Mouse (Mus musculus): ENCODE measurements around the gene Med27. TPM values are rescaled to one million over a fixed set of nuclear protein-coding genes. Genes with fewer than 3 reads are reported as not detected.

The Med27 gene
- polyA plus RNA-seq, 1 experiment: 5.7 TPM

- peaks cover 8% of the 10 kb centered on the region for H3K36me3 ChIP-seq (ENCODE audit: control insufficient read depth)
- H3K4me1 ChIP-seq (ENCODE audit: control insufficient read depth): no peaks in the 10 kb centered on the region
- H3K4me3 ChIP-seq (replicated peaks): no peak overlapping the region
- no peak for TF ChIP-seq GATA1 (IDR thresholded peaks at IDR 0.05; ENCODE audit: low read length)
- no peak for TF ChIP-seq TAL1 (IDR thresholded peaks at IDR 0.05; ENCODE audit: low read length)
- no peaks in the 10 kb centered on the region for H3K27me3 ChIP-seq (ENCODE audit: control insufficient read depth)
- H3K9me3 ChIP-seq (ENCODE audit: control insufficient read depth, low read length): no peaks in the 10 kb centered on the region
Observed at GRCm38 (mm10) chr2:29504848-29505247, 158.2 kb downstream of the Med27 start.

- Histone ChIP-seq H3K4me3 (replicated peaks) (no peak overlapping the region), H3K4me1 (ENCODE audit: control insufficient read depth) (no peaks in the 10 kb centered on the region)
- TF ChIP-seq GATA1 (IDR thresholded peaks at IDR 0.05; ENCODE audit: low read length): no peak
- TF ChIP-seq TAL1 (IDR thresholded peaks at IDR 0.05; ENCODE audit: low read length): no peak
Observed at GRCm38 (mm10) chr2:29506411-29506810, 159.8 kb downstream of the Med27 start.

DNA sequence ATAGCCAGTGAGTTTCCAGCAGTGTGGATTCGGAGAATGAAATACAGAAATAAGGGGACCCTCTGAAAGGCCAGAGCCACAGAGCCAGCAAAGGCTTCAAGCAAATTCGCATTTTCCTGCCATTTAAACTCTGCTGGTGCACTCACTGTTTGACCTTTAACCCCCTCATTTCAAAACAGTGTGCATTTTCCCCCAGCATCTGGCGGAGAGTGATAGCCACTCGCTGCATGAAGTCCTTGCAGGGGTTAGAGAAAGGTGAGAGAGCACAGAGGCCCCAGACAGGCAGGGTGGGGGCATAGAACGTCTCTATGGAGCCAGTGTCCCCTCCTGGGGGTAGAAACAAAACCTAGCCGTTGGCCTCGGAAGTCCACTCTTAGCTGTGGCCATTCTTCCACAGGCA, 166.5 kb downstream of the Med27 start:
- Histone ChIP-seq H3K4me3 (replicated peaks) (no peak overlapping the region), H3K9me3 (ENCODE audit: control insufficient read depth, low read length) (no peaks in the 10 kb centered on the region), H3K27me3 (ENCODE audit: control insufficient read depth) (no peaks in the 10 kb centered on the region), H3K4me1 (ENCODE audit: control insufficient read depth) (no peaks in the 10 kb centered on the region), H3K36me3 (ENCODE audit: control insufficient read depth) (peaks cover 2% of the 10 kb centered on the region)
- no peak for TF ChIP-seq GATA1 (IDR thresholded peaks at IDR 0.05; ENCODE audit: low read length)

More at GRCm38 (mm10) chr2:29506411-29506810, 159.8 kb downstream of the Med27 start:
- Histone ChIP-seq H3K9me3 (ENCODE audit: control insufficient read depth, low read length) (no peaks in the 10 kb centered on the region), H3K27me3 (ENCODE audit: control insufficient read depth) (no peaks in the 10 kb centered on the region), H3K36me3 (ENCODE audit: control insufficient read depth) (peaks cover 8% of the 10 kb centered on the region)

DNA sequence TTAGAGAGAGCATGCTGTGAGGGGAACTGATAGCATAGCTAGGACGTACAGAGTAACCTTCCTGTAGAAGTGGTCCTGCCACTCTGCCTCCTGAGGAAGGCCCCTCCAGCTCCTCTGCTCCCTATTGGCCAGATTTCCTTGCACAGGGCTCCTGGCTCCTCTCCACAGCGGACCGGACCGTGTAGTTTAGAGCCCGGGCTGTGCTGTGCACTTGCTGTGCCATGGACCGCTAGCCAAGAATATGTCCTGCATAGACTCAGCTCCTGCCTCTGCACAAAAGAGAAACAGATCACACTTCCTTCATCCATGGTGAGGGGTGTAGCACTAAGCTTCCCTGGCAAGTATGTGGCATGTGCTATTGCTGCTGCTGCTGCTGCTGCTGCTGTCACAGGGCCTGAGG, 168.2 kb downstream of the Med27 start:
- Histone ChIP-seq H3K36me3 (ENCODE audit: control insufficient read depth) (no peaks in the 10 kb centered on the region), H3K27me3 (ENCODE audit: control insufficient read depth) (no peaks in the 10 kb centered on the region), H3K4me1 (ENCODE audit: control insufficient read depth) (no peaks in the 10 kb centered on the region), H3K4me3 (replicated peaks) (no peak overlapping the region), H3K9me3 (ENCODE audit: control insufficient read depth, low read length) (no peaks in the 10 kb centered on the region)
- TF ChIP-seq GATA1 (IDR thresholded peaks at IDR 0.05; ENCODE audit: low read length) (no peak), TAL1 (IDR thresholded peaks at IDR 0.05; ENCODE audit: low read length) (no peak)

- TF ChIP-seq GATA1 (IDR thresholded peaks at IDR 0.05; ENCODE audit: low read length): no peak
- no peak for TF ChIP-seq TAL1 (IDR thresholded peaks at IDR 0.05; ENCODE audit: low read length)
- no peaks in the 10 kb centered on the region for H3K4me1 ChIP-seq (ENCODE audit: control insufficient read depth)
- no peaks in the 10 kb centered on the region for H3K36me3 ChIP-seq (ENCODE audit: control insufficient read depth)
Observed at GRCm38 (mm10) chr2:29515831-29516447, 169.3 kb downstream of the Med27 start.

DNA sequence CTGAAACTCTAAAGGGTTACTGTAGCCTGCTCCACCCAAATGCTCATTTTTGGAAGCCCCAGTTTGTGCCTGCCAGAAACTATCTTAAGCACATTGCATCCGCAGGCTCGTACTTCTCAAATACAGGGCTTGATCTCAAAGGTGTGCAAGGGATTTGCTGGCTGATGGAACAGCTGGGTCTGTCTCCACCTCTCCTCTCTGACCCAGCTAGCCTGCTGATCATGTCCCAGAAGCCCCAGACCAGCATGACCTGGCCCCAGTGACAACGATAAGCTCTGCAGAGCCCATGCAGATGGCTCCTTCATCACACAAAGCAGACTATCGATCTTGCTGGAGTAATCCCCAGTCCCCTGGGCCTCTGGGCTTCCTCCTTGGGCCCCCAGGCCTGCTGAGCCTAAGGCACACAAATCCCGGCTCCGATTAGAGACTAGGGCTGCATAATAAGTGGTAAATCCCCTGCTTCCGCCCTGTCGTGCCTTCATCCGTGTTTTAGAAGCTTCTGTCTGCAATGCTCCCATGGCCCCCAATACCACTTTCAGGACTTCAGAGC, 170.1 kb downstream of the Med27 start:
- TF ChIP-seq GATA1 (IDR thresholded peaks at IDR 0.05; ENCODE audit: low read length): no peak
- no peak for TF ChIP-seq TAL1 (IDR thresholded peaks at IDR 0.05; ENCODE audit: low read length)
- Histone ChIP-seq H3K36me3 (ENCODE audit: control insufficient read depth) (no peaks in the 10 kb centered on the region), H3K4me3 (replicated peaks) (no peak overlapping the region)

More at GRCm38 (mm10) chr2:29515831-29516447, 169.3 kb downstream of the Med27 start:
- Histone ChIP-seq H3K27me3 (ENCODE audit: control insufficient read depth) (no peaks in the 10 kb centered on the region), H3K4me3 (replicated peaks) (no peak overlapping the region), H3K9me3 (ENCODE audit: control insufficient read depth, low read length) (no peaks in the 10 kb centered on the region)

DNA sequence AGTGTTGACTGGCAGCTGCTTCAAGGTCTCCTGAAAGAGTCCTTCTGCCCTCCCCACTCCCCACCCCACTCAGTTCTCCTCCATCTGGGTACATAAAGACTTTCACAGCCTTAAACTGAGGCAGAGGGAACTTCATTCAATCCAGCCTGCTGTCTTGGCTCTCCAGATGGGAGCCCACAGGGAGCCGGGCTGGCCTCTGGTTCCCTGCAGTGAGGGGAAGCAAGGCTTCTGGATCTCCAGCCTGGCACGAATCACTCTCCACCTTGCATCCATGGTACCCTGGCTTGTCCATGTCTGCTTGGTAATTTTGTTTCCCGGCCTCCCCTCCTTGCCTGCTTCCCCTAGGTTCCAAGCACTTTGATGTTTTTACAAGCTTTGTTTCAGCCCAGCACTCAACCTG, 172.8 kb downstream of the Med27 start:
- no peak for TF ChIP-seq TAL1 (IDR thresholded peaks at IDR 0.05; ENCODE audit: low read length)
- TF ChIP-seq GATA1 (IDR thresholded peaks at IDR 0.05; ENCODE audit: low read length): no peak
- Histone ChIP-seq H3K9me3 (ENCODE audit: control insufficient read depth, low read length) (no peaks in the 10 kb centered on the region), H3K36me3 (ENCODE audit: control insufficient read depth) (peaks cover 2% of the 10 kb centered on the region), H3K4me1 (ENCODE audit: control insufficient read depth) (no peaks in the 10 kb centered on the region), H3K27me3 (ENCODE audit: control insufficient read depth) (no peaks in the 10 kb centered on the region), H3K4me3 (replicated peaks) (no peak overlapping the region)

More for the DNA sequence above, 170.1 kb downstream of the Med27 start:
- H3K9me3 ChIP-seq (ENCODE audit: control insufficient read depth, low read length): no peaks in the 10 kb centered on the region
- H3K4me1 ChIP-seq (ENCODE audit: control insufficient read depth): no peaks in the 10 kb centered on the region
- H3K27me3 ChIP-seq (ENCODE audit: control insufficient read depth): no peaks in the 10 kb centered on the region

DNA sequence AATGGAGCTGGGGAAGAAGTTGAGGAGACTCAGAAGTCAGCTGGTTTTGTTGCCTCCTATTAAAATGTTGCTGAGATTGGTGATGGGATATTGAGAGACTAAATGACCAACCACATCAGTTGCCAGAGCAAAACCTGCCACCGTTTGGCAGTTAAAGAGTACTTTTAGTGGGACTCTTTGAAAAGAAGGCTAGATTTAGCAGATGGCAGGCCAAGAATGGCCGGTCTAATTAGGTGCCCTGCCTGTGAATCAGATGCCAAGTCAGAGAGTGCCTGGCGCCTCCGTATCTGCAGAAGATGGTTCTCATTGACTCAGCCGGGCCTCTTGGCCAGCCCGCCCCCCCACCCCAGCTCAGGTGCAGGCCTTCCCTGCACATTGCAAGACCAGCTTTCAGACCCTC, 173.6 kb downstream of the Med27 start:
- no peaks in the 10 kb centered on the region for H3K27me3 ChIP-seq (ENCODE audit: control insufficient read depth)
- H3K36me3 ChIP-seq (ENCODE audit: control insufficient read depth): peaks cover 2% of the 10 kb centered on the region
- no peak for TF ChIP-seq GATA1 (IDR thresholded peaks at IDR 0.05; ENCODE audit: low read length)
- no peak overlapping the region for H3K4me3 ChIP-seq (replicated peaks)
- no peaks in the 10 kb centered on the region for H3K9me3 ChIP-seq (ENCODE audit: control insufficient read depth, low read length)
- no peaks in the 10 kb centered on the region for H3K4me1 ChIP-seq (ENCODE audit: control insufficient read depth)

- peaks cover 2% of the 10 kb centered on the region for H3K36me3 ChIP-seq (ENCODE audit: control insufficient read depth)
- no peaks in the 10 kb centered on the region for H3K4me1 ChIP-seq (ENCODE audit: control insufficient read depth)
- no peak for TF ChIP-seq TAL1 (IDR thresholded peaks at IDR 0.05; ENCODE audit: low read length)
- no peaks in the 10 kb centered on the region for H3K9me3 ChIP-seq (ENCODE audit: control insufficient read depth, low read length)
- no peaks in the 10 kb centered on the region for H3K27me3 ChIP-seq (ENCODE audit: control insufficient read depth)
- H3K4me3 ChIP-seq (replicated peaks): no peak overlapping the region
Observed at GRCm38 (mm10) chr2:29521486-29521885, 174.9 kb downstream of the Med27 start.

Measured in erythroblast, embryonic 14.5 days (primary cell).